Mouse (Mus musculus) hindbrain, embryonic 13.5 days (tissue): ENCODE results near the gene Dnajc13. TPM values are rescaled to one million over a fixed set of nuclear protein-coding genes. Genes with fewer than 3 reads are reported as not detected.

ENCODE experiments used
- ATAC-seq: fragments of 200-750 bp; cut with Nextera tagmentation; 2 replicates; pipeline ENCODE4 v1.8.0; 2017; ENCODE audit warnings: moderate TSS enrichment; ENCODE audit not compliant: low FRiP score
- H3K27ac ChIP-seq: fragments of 300-500 bp; sonication (generic); 2 replicates; pipeline ENCODE4 v1.5.1; 2015; ENCODE audit warnings: inconsistent platforms, mild to moderate bottlenecking, moderate library complexity
- H3K27me3 ChIP-seq: fragments of 300-500 bp; sonication (generic); 2 replicates; pipeline ENCODE4 v1.6.1; 2015; ENCODE audit warnings: mild to moderate bottlenecking, inconsistent platforms
- H3K36me3 ChIP-seq: fragments of 300-500 bp; sonication (generic); 2 replicates; pipeline ENCODE4 v1.6.1; 2015; ENCODE audit warnings: mild to moderate bottlenecking, inconsistent platforms
- H3K4me1 ChIP-seq: fragments of 300-500 bp; sonication (generic); replicated peaks from 2 replicates; pipeline ENCODE4 v1.6.1; 2015; ENCODE audit warnings: inconsistent platforms
- H3K4me2 ChIP-seq: fragments of 300-500 bp; sonication (generic); 2 replicates; pipeline ENCODE4 v1.6.1; 2015; ENCODE audit warnings: inconsistent platforms, mild to moderate bottlenecking, moderate library complexity
- H3K4me3 ChIP-seq: fragments of 300-500 bp; sonication (generic); 2 replicates; pipeline ENCODE4 v1.5.1; 2015; ENCODE audit warnings: mild to moderate bottlenecking, inconsistent platforms
- H3K9ac ChIP-seq: fragments of 300-500 bp; sonication (generic); 2 replicates; pipeline ENCODE4 v1.6.1; 2015; ENCODE audit warnings: mild to moderate bottlenecking, inconsistent platforms
- H3K9me3 ChIP-seq: fragments of 300-500 bp; sonication (generic); 2 replicates; pipeline ENCODE4 v1.6.1; 2016; ENCODE audit warnings: inconsistent platforms
- WGBS: fragments of 180-500 bp; shearing (Covaris S2); methylation state at CpG from one replicate; pipeline ENCODE4 v1.1.7; 2015; 5-methylcytosine and 5-hydroxymethylcytosine counted together
- polyA plus RNA-seq: library from polyadenylated mRNA; unstranded; fragments of >200 nt; fragmentation: Nextera tagmentation; extraction: Ambion mirVana; gene quantifications from 2 replicates; pipeline ENCODE4 v1.2.1, GENCODE M21; 2015

The Dnajc13 gene
- polyA plus RNA-seq, 1 experiment from 2014 or later: 21.4 TPM

DNA sequence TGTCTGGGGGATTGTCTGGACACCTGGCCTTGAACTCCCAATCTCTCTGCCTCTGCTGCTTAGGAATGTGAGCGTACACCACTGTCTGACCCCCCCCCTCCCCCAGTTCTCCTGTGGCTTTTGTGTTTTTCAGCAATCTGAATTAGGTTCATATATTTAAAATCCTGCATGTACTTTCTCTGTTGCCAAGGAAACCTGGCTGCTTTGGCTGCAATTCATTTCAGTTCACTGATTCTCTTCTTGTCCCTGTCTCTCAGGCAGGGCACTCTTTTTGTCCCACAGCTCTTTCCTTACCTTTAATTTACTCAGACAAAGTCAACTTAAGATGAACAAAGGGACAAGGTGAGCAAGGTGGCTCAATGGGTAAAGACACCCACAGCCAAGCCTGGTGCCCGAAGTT, 134.6 kb downstream of the Dnajc13 start:
- Histone ChIP-seq H3K9ac (no peak overlapping the region), H3K4me1 (peaks cover 21% of the 10 kb centered on the region), H3K4me2 (no peak overlapping the region), H3K27me3 (no peaks in the 10 kb centered on the region), H3K4me3 (no peak overlapping the region), H3K9me3 (no peaks in the 10 kb centered on the region), H3K27ac (no peak overlapping the region; the same call in 1 of the 2 replicates), H3K36me3 (no peaks in the 10 kb centered on the region)
- WGBS: 40% methylated on average over 2 of the region's 2 CpGs
- ATAC-seq: no peak

DNA sequence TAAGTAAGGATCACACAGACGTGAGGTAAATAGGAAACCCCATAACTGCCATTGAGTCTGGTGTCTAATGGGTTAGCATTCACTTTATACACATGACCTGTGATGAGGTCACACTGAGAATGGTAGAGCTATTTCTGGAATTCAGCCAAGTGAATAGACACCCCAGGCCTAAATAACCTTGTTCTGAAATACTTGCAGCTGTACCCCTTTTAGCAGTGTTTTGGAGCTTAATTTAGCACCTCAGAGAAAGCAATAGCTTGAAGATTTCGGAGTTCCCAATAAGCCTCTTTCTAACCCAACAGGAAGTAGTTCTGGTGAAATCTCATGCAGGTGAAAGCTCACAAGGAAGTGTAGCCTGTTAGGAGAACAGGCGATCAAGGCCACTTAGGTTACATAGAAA, 135.9 kb downstream of the Dnajc13 start, which contains the start of gene Ackr4:
Gene Ackr4, minus strand, starts transcription at position 101 of the 400 bp plus-strand sequence.
- WGBS: 71% methylated on average over 3 of the region's 3 CpGs
- Histone ChIP-seq H3K27me3 (no peaks in the 10 kb centered on the region), H3K4me1 (peaks cover 22% of the 10 kb centered on the region), H3K4me2 (no peak within 1 kb of the TSS), H3K9ac (no peak within 1 kb of the TSS), H3K27ac (no peak within 1 kb of the TSS), H3K9me3 (no peaks in the 10 kb centered on the region), H3K4me3 (no peak within 1 kb of the TSS), H3K36me3 (no peaks in the 10 kb centered on the region)
- ATAC-seq: no peak

DNA sequence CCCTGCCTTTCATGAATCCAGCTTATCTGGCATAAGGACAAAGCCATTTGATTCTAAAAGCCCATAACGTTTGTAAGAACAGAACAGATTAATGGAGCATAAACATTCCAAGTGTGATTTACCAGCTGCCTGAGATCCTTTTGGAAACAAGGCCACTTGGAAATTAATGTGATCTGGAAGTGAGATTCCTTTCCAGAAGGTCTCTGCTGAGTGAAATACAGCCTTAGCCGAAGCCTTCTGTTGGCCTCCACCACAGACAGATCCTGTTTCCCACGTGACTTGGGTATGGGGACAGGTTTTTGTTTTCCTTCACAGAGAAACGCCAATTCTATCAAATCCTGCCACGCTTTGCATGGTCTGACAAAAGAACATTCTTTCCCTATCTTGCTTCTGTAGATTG, 139.1 kb downstream of the Dnajc13 start:
- no peaks in the 10 kb centered on the region for H3K9me3 ChIP-seq
- ATAC-seq: no peak
- H3K4me2 ChIP-seq: no peak overlapping the region
- H3K27me3 ChIP-seq: no peaks in the 10 kb centered on the region
- no peak overlapping the region for H3K9ac ChIP-seq
- H3K36me3 ChIP-seq: no peaks in the 10 kb centered on the region
- peak overlapping the region; percentile 72 for H3K27ac ChIP-seq
- no peak overlapping the region for H3K4me3 ChIP-seq
- H3K4me1 ChIP-seq: peaks cover 22% of the 10 kb centered on the region
- 53% methylated on average over 5 of the region's 5 CpGs for WGBS

DNA sequence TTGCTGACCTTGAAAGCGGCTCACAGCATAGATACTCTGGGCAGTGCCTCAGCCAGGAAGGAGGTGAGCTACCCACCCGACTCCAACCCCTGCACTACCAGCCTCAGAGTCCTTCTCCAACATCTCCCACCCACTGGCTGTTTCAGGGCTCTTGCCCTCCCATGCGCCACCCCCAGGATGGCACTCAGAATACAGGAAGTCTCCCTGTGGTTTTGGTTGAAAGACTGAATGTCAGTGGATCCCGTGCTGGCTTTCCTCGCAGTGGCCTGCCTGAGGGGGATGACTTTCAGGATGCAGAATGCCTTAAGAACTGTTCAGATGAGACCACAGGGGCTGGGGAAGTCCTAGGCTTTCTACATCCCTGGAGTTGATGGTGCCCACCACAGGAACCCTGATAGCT, 139.6 kb downstream of the Dnajc13 start:
- Histone ChIP-seq H3K9me3 (no peaks in the 10 kb centered on the region), H3K27me3 (no peaks in the 10 kb centered on the region), H3K27ac (peak overlapping the region; percentile 72), H3K9ac (no peak overlapping the region), H3K36me3 (no peaks in the 10 kb centered on the region), H3K4me3 (no peak overlapping the region), H3K4me1 (peaks cover 19% of the 10 kb centered on the region), H3K4me2 (no peak overlapping the region)
- WGBS: 72% methylated on average over 5 of the region's 5 CpGs
- no peak for ATAC-seq

DNA sequence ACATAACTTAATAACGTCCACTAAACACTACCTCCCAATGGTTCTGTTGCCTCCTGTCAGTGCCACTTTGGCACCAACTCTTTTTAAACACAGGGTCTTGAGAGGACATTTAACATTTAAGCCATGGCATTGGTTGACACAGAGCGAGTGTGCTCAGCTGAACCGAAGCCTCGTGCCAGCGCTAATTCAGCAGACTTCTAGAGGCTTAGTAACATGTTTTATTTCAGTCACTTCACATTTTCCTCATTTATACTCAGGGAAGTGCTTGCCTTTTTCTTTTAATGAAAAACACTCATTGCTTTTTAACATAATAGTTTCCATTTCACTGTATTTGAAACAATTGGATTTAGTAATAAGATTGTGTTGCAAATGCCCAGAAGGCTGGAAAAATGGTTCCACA, 153.6 kb downstream of the Dnajc13 start:
- WGBS: 94% methylated on average over 5 of the region's 5 CpGs
- no peak overlapping the region for H3K9ac ChIP-seq

DNA sequence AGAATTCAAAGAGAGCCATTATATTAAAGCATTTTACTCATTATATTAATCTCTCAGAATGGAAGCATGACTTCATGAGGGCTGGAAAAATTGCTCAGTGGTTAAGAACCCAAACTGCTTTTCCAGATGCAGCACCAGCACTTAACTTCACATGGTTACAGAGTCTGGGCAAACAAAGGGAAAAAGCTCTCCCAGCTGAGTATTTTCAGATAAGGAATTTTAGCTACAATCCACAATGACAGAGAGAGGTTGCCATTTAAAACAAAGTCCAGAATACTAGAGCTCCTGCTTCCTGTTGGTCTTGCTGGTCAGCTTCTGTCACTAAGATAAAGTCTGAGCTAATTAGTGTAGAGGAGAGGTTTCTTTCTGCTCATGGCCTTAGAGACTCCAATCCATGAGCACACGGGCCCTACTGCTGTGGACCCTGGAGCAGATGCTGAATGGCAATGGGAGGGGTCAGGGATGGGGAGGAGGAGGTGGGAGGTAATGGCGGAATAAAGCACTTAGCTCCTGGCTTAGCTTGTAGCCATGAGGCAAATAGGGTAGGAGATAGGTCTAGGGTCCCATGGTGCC, 154.1 kb downstream of the Dnajc13 start:
- Histone ChIP-seq H3K9me3 (no peaks in the 10 kb centered on the region), H3K27ac (no peak overlapping the region), H3K4me2 (no peak overlapping the region), H3K4me3 (no peak overlapping the region), H3K27me3 (no peaks in the 10 kb centered on the region), H3K36me3 (0 out of 2 replicates have a peak, but pooled peaks cover 3% of the 10 kb centered on the region), H3K9ac (no peak overlapping the region), H3K4me1 (no peaks in the 10 kb centered on the region)
- no peak for ATAC-seq
- 75% methylated on average over 2 of the region's 2 CpGs for WGBS

More for the DNA sequence above, 153.6 kb downstream of the Dnajc13 start:
- H3K27ac ChIP-seq: no peak overlapping the region
- H3K36me3 ChIP-seq: 0 out of 2 replicates have a peak, but pooled peaks cover 3% of the 10 kb centered on the region
- ATAC-seq: no peak
- H3K4me2 ChIP-seq: no peak overlapping the region
- no peaks in the 10 kb centered on the region for H3K9me3 ChIP-seq
- no peaks in the 10 kb centered on the region for H3K27me3 ChIP-seq
- H3K4me3 ChIP-seq: no peak overlapping the region
- H3K4me1 ChIP-seq: no peaks in the 10 kb centered on the region

DNA sequence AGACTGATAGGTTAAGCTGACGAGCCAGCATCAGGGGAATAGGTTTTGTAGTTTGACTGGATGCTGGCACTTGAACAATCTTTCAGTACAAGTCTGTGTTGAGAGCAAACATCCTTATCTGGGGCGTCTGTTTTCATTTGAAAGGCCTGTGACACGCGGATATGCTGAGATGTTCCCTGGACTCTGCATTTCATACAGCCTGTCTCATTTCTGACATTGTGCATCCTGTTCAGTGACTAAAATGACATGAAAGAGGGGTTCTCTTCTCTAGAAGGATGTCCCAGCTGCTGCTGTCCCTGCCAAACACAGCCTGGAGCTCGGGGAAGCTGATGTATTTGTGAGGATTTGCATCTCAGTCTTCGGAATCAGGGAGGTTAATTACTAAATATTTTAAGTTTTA, 155.2 kb downstream of the Dnajc13 start:
- Histone ChIP-seq H3K9me3 (no peaks in the 10 kb centered on the region), H3K4me1 (no peaks in the 10 kb centered on the region), H3K27me3 (no peaks in the 10 kb centered on the region), H3K27ac (no peak overlapping the region), H3K9ac (no peak overlapping the region), H3K36me3 (0 out of 2 replicates have a peak, but pooled peaks cover 3% of the 10 kb centered on the region), H3K4me2 (no peak overlapping the region), H3K4me3 (no peak overlapping the region)
- ATAC-seq: no peak
- WGBS: 84% methylated on average over 6 of the region's 6 CpGs

DNA sequence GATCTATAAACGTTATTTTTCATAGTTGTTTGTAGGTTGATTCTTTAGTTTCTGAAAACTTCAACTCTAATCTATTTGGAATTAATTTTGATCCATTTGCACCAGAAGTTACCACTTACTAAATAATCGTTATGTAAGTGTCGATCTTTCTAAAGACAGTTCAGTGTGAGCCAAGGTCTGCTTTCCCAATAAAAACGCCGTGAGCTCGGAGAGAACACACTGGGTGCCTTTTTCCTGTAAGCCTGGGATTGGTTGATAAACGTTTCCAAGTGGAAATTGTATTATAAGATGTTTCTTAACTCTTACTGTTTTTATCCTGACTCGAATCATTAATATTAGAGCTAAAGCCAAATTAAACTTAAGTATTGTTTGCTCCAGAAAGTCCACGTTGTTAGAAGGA, 155.8 kb downstream of the Dnajc13 start:
- no peaks in the 10 kb centered on the region for H3K9me3 ChIP-seq
- WGBS: 90% methylated on average over 9 of the region's 9 CpGs
- H3K4me2 ChIP-seq: no peak overlapping the region
- ATAC-seq: no peak
- H3K27me3 ChIP-seq: no peaks in the 10 kb centered on the region
- no peak overlapping the region for H3K27ac ChIP-seq
- no peak overlapping the region for H3K4me3 ChIP-seq
- no peak overlapping the region for H3K9ac ChIP-seq
- no peaks in the 10 kb centered on the region for H3K4me1 ChIP-seq
- 0 out of 2 replicates have a peak, but pooled peaks cover 3% of the 10 kb centered on the region for H3K36me3 ChIP-seq

DNA sequence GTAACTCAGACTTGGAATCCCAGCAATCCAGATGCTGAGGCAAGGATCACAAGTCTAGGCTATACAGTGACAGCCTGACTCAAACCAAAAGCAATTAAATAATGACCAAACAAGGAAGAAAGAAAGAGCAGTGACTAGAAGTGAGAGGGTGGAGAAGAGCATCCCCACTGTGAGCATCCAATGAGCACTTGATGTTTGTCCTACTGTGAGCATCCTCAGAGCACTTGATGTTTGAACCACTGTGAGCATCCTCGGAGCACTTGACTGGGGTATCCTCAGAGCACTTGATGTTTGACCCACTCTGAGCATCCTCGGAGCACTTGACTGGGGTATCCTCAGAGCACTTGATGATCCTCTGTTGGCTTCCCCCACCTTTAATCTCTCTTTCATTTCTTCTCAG, 157.7 kb downstream of the Dnajc13 start:
- Histone ChIP-seq H3K9ac (no peak overlapping the region), H3K9me3 (no peaks in the 10 kb centered on the region), H3K27me3 (no peaks in the 10 kb centered on the region), H3K36me3 (no peaks in the 10 kb centered on the region), H3K4me2 (no peak overlapping the region), H3K4me1 (no peaks in the 10 kb centered on the region), H3K4me3 (no peak overlapping the region), H3K27ac (no peak overlapping the region)
- 85% methylated on average over 2 of the region's 2 CpGs for WGBS
- ATAC-seq: no peak

DNA sequence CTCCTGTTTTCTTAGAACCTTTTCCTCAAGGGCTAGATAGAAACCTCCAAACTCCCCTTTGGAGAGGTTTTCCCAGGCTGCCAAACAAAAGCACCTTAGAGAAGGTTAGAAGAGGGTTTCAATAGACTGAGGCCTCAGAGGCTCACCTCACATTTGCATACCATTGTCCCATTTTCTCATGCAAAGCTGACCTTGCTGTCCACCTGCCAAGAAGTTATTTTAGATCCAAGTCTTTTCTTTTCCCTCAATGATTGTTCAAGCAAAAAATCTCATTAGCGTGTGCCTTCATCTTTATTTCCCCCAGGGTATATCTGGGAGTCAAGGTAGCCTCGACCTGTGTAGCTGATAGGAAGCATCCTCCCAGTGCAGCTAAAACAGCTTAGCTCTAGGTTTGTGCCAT, 159.8 kb downstream of the Dnajc13 start:
- Histone ChIP-seq H3K9me3 (no peaks in the 10 kb centered on the region), H3K4me3 (no peak overlapping the region), H3K27me3 (no peaks in the 10 kb centered on the region), H3K36me3 (0 out of 2 replicates have a peak, but pooled peaks cover 4% of the 10 kb centered on the region), H3K4me2 (no peak overlapping the region), H3K9ac (no peak overlapping the region), H3K4me1 (no peaks in the 10 kb centered on the region), H3K27ac (no peak overlapping the region)
- no peak for ATAC-seq
- 27% methylated on average over 2 of the region's 2 CpGs for WGBS

DNA sequence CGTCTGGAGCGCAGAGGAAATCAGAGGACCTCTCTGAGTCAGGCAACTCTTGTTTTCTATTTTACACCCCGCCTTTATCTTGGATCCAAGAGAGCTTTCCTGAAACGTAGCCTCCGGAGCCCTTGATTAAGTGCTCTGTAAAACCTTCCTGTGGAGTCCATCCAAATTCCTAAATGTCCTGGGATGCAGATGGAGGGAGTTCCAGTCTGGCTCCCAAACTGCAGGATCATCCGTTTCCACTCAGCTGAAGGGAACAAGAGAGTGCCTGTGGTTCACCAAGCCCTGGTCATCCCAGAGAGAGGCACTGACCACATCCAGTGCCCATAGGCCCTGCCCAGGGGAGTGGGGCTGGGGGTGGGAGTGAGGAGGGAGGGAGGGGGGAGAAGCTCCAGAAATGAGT, 160.4 kb downstream of the Dnajc13 start:
- Histone ChIP-seq H3K9ac (no peak overlapping the region), H3K27me3 (no peaks in the 10 kb centered on the region), H3K4me1 (no peaks in the 10 kb centered on the region), H3K9me3 (no peaks in the 10 kb centered on the region), H3K36me3 (0 out of 2 replicates have a peak, but pooled peaks cover 4% of the 10 kb centered on the region), H3K4me3 (no peak overlapping the region), H3K27ac (no peak overlapping the region), H3K4me2 (no peak overlapping the region)
- 42% methylated on average over 6 of the region's 6 CpGs for WGBS
- ATAC-seq: no peak

DNA sequence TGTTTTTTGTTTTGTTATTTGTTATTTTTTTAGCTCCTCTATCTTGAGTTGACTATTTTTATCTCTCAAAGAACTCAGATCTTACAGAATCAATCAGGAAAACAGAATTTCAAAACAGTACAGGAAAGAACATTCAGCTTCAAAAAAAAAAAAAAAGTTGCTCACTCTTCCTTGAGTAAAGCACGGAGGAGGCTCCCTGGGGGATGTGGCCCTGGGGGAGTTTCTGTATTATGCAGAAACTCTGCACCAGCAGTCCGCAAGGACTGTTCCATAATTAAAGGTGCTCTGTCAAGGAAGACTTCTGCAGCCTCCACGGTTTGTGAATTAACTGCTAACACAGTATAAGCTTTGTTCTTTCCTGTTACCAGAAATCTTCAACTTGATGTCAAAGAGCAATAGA, 161.3 kb downstream of the Dnajc13 start:
- ATAC-seq: no peak
- Histone ChIP-seq H3K4me2 (no peak overlapping the region), H3K27ac (no peak overlapping the region), H3K9me3 (no peaks in the 10 kb centered on the region), H3K9ac (no peak overlapping the region), H3K27me3 (no peaks in the 10 kb centered on the region), H3K4me1 (no peaks in the 10 kb centered on the region), H3K36me3 (0 out of 2 replicates have a peak, but pooled peaks cover 4% of the 10 kb centered on the region), H3K4me3 (no peak overlapping the region)
- WGBS: 30% methylated on average over 3 of the region's 3 CpGs
